ENCODE assay signal across 27 mouse cellular contexts in genomic region chr2:30072875-30073274, GRCm38 (mm10). TPM values are rescaled to one million over a fixed set of nuclear protein-coding genes. Genes with fewer than 3 reads are reported as not detected.
DNase-seq lines count a peak whose midpoint lies in the region; ATAC-seq and TF ChIP-seq lines count a peak whose summit lies in the region.
"Had no signal": no experiment of that assay in that cellular context is flagged by ENCODE, and none has a peak within 500 bp of the region (broad histone marks: within the 10 kb centered on the region; RNA-seq: fewer than 3 reads in every experiment).

No protein-coding gene starts in this region.

- 0 out of 2 replicates have a peak overlapping the region, but pooled peaks have one; percentile 6 for H3K27ac ChIP-seq in intestine, embryonic 15.5 days
- no peak overlapping the region for H3K27ac ChIP-seq in intestine, embryonic 16.5 days (ENCODE audit: low read length)
- H3K27ac ChIP-seq in midbrain, embryonic 11.5 days (ENCODE audit: low read depth, low read length) = no peak overlapping the region
- H3K27ac ChIP-seq in midbrain, embryonic 16.5 days (ENCODE audit: low read length) = no peak overlapping the region
- H3K27ac ChIP-seq in ES-Bruce4 (ENCODE audit: insufficient read depth, low read length) = peak overlapping the region; percentile 37; the same call in 1 of the 2 replicates
- H3K27ac ChIP-seq: embryonic facial prominence, embryonic 10.5 days; embryonic facial prominence, embryonic 13.5 days; forebrain, embryonic 12.5 days; forebrain, embryonic 15.5 days; heart, adult 2 months; heart, embryonic 10.5 days; heart, embryonic 13.5 days; hindbrain, embryonic 14.5 days had no signal

- no peak overlapping the region for H3K4me2 ChIP-seq in intestine, embryonic 15.5 days (replicated peaks)
- H3K4me2 ChIP-seq in intestine, embryonic 16.5 days (ENCODE audit: low read depth, low read length) = no peak overlapping the region
- H3K4me2 ChIP-seq in midbrain, embryonic 11.5 days = no peak overlapping the region
- H3K4me2 ChIP-seq in midbrain, embryonic 16.5 days (ENCODE audit: low read length) = no peak overlapping the region
- H3K4me2 ChIP-seq: embryonic facial prominence, embryonic 13.5 days; forebrain, embryonic 12.5 days; forebrain, embryonic 15.5 days; heart, embryonic 13.5 days; hindbrain, embryonic 14.5 days had no signal

- no peak overlapping the region for H3K4me3 ChIP-seq in intestine, embryonic 15.5 days (replicated peaks)
- no peak overlapping the region for H3K4me3 ChIP-seq in intestine, embryonic 16.5 days (ENCODE audit: low read length)
- H3K4me3 ChIP-seq in midbrain, embryonic 11.5 days (ENCODE audit: low read depth, low read length) = no peak overlapping the region
- no peak overlapping the region for H3K4me3 ChIP-seq in midbrain, embryonic 16.5 days (ENCODE audit: low read depth, low read length)
- no peak overlapping the region for H3K4me3 ChIP-seq in ES-Bruce4 (ENCODE audit: low read depth, low read length)
- H3K4me3 ChIP-seq: embryonic facial prominence, embryonic 10.5 days; embryonic facial prominence, embryonic 13.5 days; erythroblast, embryonic 14.5 days; forebrain, embryonic 12.5 days; forebrain, embryonic 15.5 days; heart, adult 2 months; heart, embryonic 10.5 days; heart, embryonic 13.5 days had no signal

- H3K9me3 ChIP-seq in intestine, embryonic 15.5 days = no peaks in the 10 kb centered on the region
- no peaks in the 10 kb centered on the region for H3K9me3 ChIP-seq in intestine, embryonic 16.5 days (ENCODE audit: control insufficient read depth, low read length)
- H3K9me3 ChIP-seq in midbrain, embryonic 11.5 days (ENCODE audit: control insufficient read depth, low read length) = no peaks in the 10 kb centered on the region
- no peaks in the 10 kb centered on the region for H3K9me3 ChIP-seq in midbrain, embryonic 16.5 days (replicated peaks; ENCODE audit: control insufficient read depth, low read length, poor library complexity, severe bottlenecking)
- H3K9me3 ChIP-seq in ES-Bruce4 (replicated peaks; ENCODE audit: control insufficient read depth, insufficient read depth, low read length, poor library complexity, severe bottlenecking) = no peaks in the 10 kb centered on the region
- H3K9me3 ChIP-seq: embryonic facial prominence, embryonic 10.5 days; embryonic facial prominence, embryonic 13.5 days; forebrain, embryonic 12.5 days; forebrain, embryonic 15.5 days; heart, embryonic 10.5 days; heart, embryonic 13.5 days had no signal

- no peaks in the 10 kb centered on the region for H3K27me3 ChIP-seq in intestine, embryonic 15.5 days (replicated peaks)
- H3K27me3 ChIP-seq in intestine, embryonic 16.5 days (replicated peaks; ENCODE audit: control insufficient read depth, insufficient read depth, low read length) = no peaks in the 10 kb centered on the region
- H3K27me3 ChIP-seq in midbrain, embryonic 11.5 days (ENCODE audit: control insufficient read depth, insufficient read depth, low read length) = no peaks in the 10 kb centered on the region
- no peaks in the 10 kb centered on the region for H3K27me3 ChIP-seq in midbrain, embryonic 16.5 days (ENCODE audit: control insufficient read depth, insufficient read depth, low read depth, low read length)
- H3K27me3 ChIP-seq in ES-Bruce4 (ENCODE audit: control insufficient read depth, insufficient read depth, low read length, poor library complexity, severe bottlenecking) = no peaks in the 10 kb centered on the region
- H3K27me3 ChIP-seq: embryonic facial prominence, embryonic 13.5 days; forebrain, embryonic 12.5 days; forebrain, embryonic 15.5 days; heart, embryonic 13.5 days had no signal

- DNase-seq in midbrain, embryonic 11.5 days (ENCODE audit: low spot score, missing footprints) = peak; percentile 87
- no peak for DNase-seq in frontal cortex, postnatal 36 days (ENCODE audit: low spot score in 2 of 2)
- DNase-seq: adrenal gland, adult 8-10 months; adrenal gland, postnatal 25 days; cerebellum, adult 11-12 months; cerebellum, adult 8-10 months; cerebellum, postnatal 10 days; cerebellum, postnatal 36 days; embryo, embryonic 11 days; gastrocnemius, postnatal 10 days; gastrocnemius, postnatal 36 days; heart, adult 2 months; heart, postnatal 14 days; heart, postnatal 4 days had no signal

- no peak for TF ChIP-seq CTCF in ES-Bruce4 (IDR thresholded peaks at IDR 0.05; ENCODE audit: low read depth, low read length)

- H3K4me1 ChIP-seq in intestine, embryonic 15.5 days (replicated peaks) = peaks cover 7% of the 10 kb centered on the region
- H3K4me1 ChIP-seq in intestine, embryonic 16.5 days (ENCODE audit: control insufficient read depth, insufficient read depth, low read length) = peaks cover 2% of the 10 kb centered on the region; the same call in 1 of the 2 replicates
- peaks cover 3% of the 10 kb centered on the region; the same call in 1 of the 2 replicates for H3K4me1 ChIP-seq in midbrain, embryonic 11.5 days (ENCODE audit: control insufficient read depth, insufficient read depth, low read length)
- H3K4me1 ChIP-seq in midbrain, embryonic 16.5 days (ENCODE audit: control insufficient read depth, insufficient read depth, low read length) = peaks cover 16% of the 10 kb centered on the region
- H3K4me1 ChIP-seq in ES-Bruce4 (ENCODE audit: control insufficient read depth, insufficient read depth, low read length) = no peaks in the 10 kb centered on the region

- WGBS in intestine, embryonic 15.5 days = 77% methylated on average over 7 of the region's 7 CpGs
- 85% methylated on average over 7 of the region's 7 CpGs for WGBS in intestine, embryonic 16.5 days
- 74% methylated on average over 7 of the region's 7 CpGs for WGBS in midbrain, embryonic 11.5 days
- 77% methylated on average over 7 of the region's 7 CpGs for WGBS in midbrain, embryonic 16.5 days

- TF ChIP-seq EP300 in ES-Bruce4 (IDR thresholded peaks at IDR 0.05; ENCODE audit: insufficient read depth, low read depth, low read length) = no peak

- peaks cover 14% of the 10 kb centered on the region for H3K36me3 ChIP-seq in intestine, embryonic 15.5 days
- H3K36me3 ChIP-seq in intestine, embryonic 16.5 days (ENCODE audit: control insufficient read depth, insufficient read depth, low read length) = peaks cover 6% of the 10 kb centered on the region; the same call in 1 of the 2 replicates
- H3K36me3 ChIP-seq in midbrain, embryonic 11.5 days (ENCODE audit: control insufficient read depth, insufficient read depth, low read length) = peaks cover 13% of the 10 kb centered on the region; the same call in 1 of the 2 replicates
- H3K36me3 ChIP-seq in midbrain, embryonic 16.5 days (ENCODE audit: control insufficient read depth, insufficient read depth, low read length) = 0 out of 2 replicates have a peak, but pooled peaks cover 10% of the 10 kb centered on the region
- H3K36me3 ChIP-seq in ES-Bruce4 (ENCODE audit: control insufficient read depth, insufficient read depth, low read length, poor library complexity, severe bottlenecking) = peaks cover 38% of the 10 kb centered on the region

- no peak for ATAC-seq in intestine, embryonic 15.5 days
- no peak for ATAC-seq in intestine, embryonic 16.5 days
- no peak for ATAC-seq in midbrain, embryonic 11.5 days (ENCODE audit: low FRiP score)
- ATAC-seq in midbrain, embryonic 16.5 days = no peak
- ATAC-seq: activated CD4-positive, CD25-positive, alpha-beta regulatory T cell, adult 4 months; forebrain, embryonic 15.5 days had no signal

- no peak overlapping the region for H3K9ac ChIP-seq in intestine, embryonic 15.5 days
- no peak overlapping the region for H3K9ac ChIP-seq in intestine, embryonic 16.5 days (ENCODE audit: low read depth, low read length)
- H3K9ac ChIP-seq in midbrain, embryonic 11.5 days (ENCODE audit: low read length) = no peak overlapping the region
- H3K9ac ChIP-seq in midbrain, embryonic 16.5 days (ENCODE audit: low read depth, low read length) = no peak overlapping the region
- no peak overlapping the region for H3K9ac ChIP-seq in ES-Bruce4 (ENCODE audit: low read depth, poor library complexity, severe bottlenecking)
- H3K9ac ChIP-seq: embryonic facial prominence, embryonic 13.5 days; forebrain, embryonic 12.5 days; forebrain, embryonic 15.5 days; heart, embryonic 13.5 days; hindbrain, embryonic 14.5 days had no signal

- TF ChIP-seq POLR2A in ES-Bruce4 (IDR thresholded peaks at IDR 0.05; ENCODE audit: insufficient read depth, low read length) = no peak

RNA-seq across cellular contexts. Expression of gene Pkn3, which starts 4.6 kb away (rescaled TPM):
- polyA plus RNA-seq in intestine, embryonic 15.5 days (2015; fragmentation: Nextera tagmentation; extraction: Ambion mirVana) = 10.6 and 11.1 TPM in 2 replicates
- polyA plus RNA-seq in intestine, embryonic 16.5 days (2015; fragmentation: Nextera tagmentation; extraction: Ambion mirVana) = 10.4 and 10.8 TPM in 2 replicates
- 6.4 and 8.4 TPM in 2 replicates for polyA plus RNA-seq in midbrain, embryonic 11.5 days (2014; fragmentation: Nextera tagmentation; extraction: Ambion mirVana)
- 1.5 and 2.1 TPM in 2 replicates for polyA plus RNA-seq in midbrain, embryonic 16.5 days (2015; fragmentation: Nextera tagmentation; extraction: Ambion mirVana)
- 15.2 and 17.2 TPM in 2 replicates for polyA plus RNA-seq in ES-Bruce4 (2011; ENCODE audit: insufficient read depth, insufficient read length, low read depth, missing spikeins)

RNA-seq across cellular contexts. Expression of gene Set, which starts 15.7 kb away (rescaled TPM):
- 437 and 494 TPM in 2 replicates for polyA plus RNA-seq in intestine, embryonic 15.5 days (2015; fragmentation: Nextera tagmentation; extraction: Ambion mirVana)
- 329 and 361 TPM in 2 replicates for polyA plus RNA-seq in intestine, embryonic 16.5 days (2015; fragmentation: Nextera tagmentation; extraction: Ambion mirVana)
- 741 and 754 TPM in 2 replicates for polyA plus RNA-seq in midbrain, embryonic 11.5 days (2014; fragmentation: Nextera tagmentation; extraction: Ambion mirVana)
- polyA plus RNA-seq in midbrain, embryonic 16.5 days (2015; fragmentation: Nextera tagmentation; extraction: Ambion mirVana) = 314 and 357 TPM in 2 replicates
- 1,058 and 1,233 TPM in 2 replicates for polyA plus RNA-seq in ES-Bruce4 (2011; ENCODE audit: insufficient read depth, insufficient read length, low read depth, missing spikeins)

RNA-seq across cellular contexts. Expression of gene Zdhhc12, which starts 20.6 kb away (rescaled TPM):
- polyA plus RNA-seq in intestine, embryonic 15.5 days (2015; fragmentation: Nextera tagmentation; extraction: Ambion mirVana) = 59.8 and 70.4 TPM in 2 replicates
- 79.0 and 86.2 TPM in 2 replicates for polyA plus RNA-seq in intestine, embryonic 16.5 days (2015; fragmentation: Nextera tagmentation; extraction: Ambion mirVana)
- polyA plus RNA-seq in midbrain, embryonic 11.5 days (2014; fragmentation: Nextera tagmentation; extraction: Ambion mirVana) = 28.0 and 30.6 TPM in 2 replicates
- polyA plus RNA-seq in midbrain, embryonic 16.5 days (2015; fragmentation: Nextera tagmentation; extraction: Ambion mirVana) = 21.1 and 26.9 TPM in 2 replicates
- polyA plus RNA-seq in ES-Bruce4 (2011; ENCODE audit: insufficient read depth, insufficient read length, low read depth, missing spikeins) = 39.0 and 41.2 TPM in 2 replicates

RNA-seq across cellular contexts. Expression of gene Wdr34, which starts 24.2 kb away (rescaled TPM):
- polyA plus RNA-seq in intestine, embryonic 15.5 days (2015; fragmentation: Nextera tagmentation; extraction: Ambion mirVana) = 20.9 and 24.7 TPM in 2 replicates
- 19.7 and 21.9 TPM in 2 replicates for polyA plus RNA-seq in intestine, embryonic 16.5 days (2015; fragmentation: Nextera tagmentation; extraction: Ambion mirVana)
- polyA plus RNA-seq in midbrain, embryonic 11.5 days (2014; fragmentation: Nextera tagmentation; extraction: Ambion mirVana) = 25.5 and 25.9 TPM in 2 replicates
- polyA plus RNA-seq in midbrain, embryonic 16.5 days (2015; fragmentation: Nextera tagmentation; extraction: Ambion mirVana) = 82.5 and 85.9 TPM in 2 replicates
- polyA plus RNA-seq in ES-Bruce4 (2011; ENCODE audit: insufficient read depth, insufficient read length, low read depth, missing spikeins) = 20.6 and 22.2 TPM in 2 replicates

RNA-seq across cellular contexts. Expression of gene Zer1, which starts 51.5 kb away (rescaled TPM):
- polyA plus RNA-seq in intestine, embryonic 15.5 days (2015; fragmentation: Nextera tagmentation; extraction: Ambion mirVana) = 5.0 and 5.6 TPM in 2 replicates
- polyA plus RNA-seq in intestine, embryonic 16.5 days (2015; fragmentation: Nextera tagmentation; extraction: Ambion mirVana) = 3.3 and 3.7 TPM in 2 replicates
- polyA plus RNA-seq in midbrain, embryonic 11.5 days (2014; fragmentation: Nextera tagmentation; extraction: Ambion mirVana) = 5.1 and 6.0 TPM in 2 replicates
- 13.1 and 13.5 TPM in 2 replicates for polyA plus RNA-seq in midbrain, embryonic 16.5 days (2015; fragmentation: Nextera tagmentation; extraction: Ambion mirVana)
- 33.8 and 35.1 TPM in 2 replicates for polyA plus RNA-seq in ES-Bruce4 (2011; ENCODE audit: insufficient read depth, insufficient read length, low read depth, missing spikeins)

Comparison
In these comparisons a context has a peak if more than half of its experiments do, and no peak if none do; other contexts are left out.
1. H3K27ac ChIP-seq: peak in intestine, embryonic 15.5 days (single experiment) and ES-Bruce4 (single experiment); none in intestine, embryonic 16.5 days (single experiment), midbrain, embryonic 11.5 days (single experiment) and midbrain, embryonic 16.5 days (single experiment).